Mouse (Mus musculus) intestine, embryonic 14.5 days (tissue): ENCODE results near the gene Tpk1. TPM values are rescaled to one million over a fixed set of nuclear protein-coding genes. Genes with fewer than 3 reads are reported as not detected.
"Not testable (repeated sequence)": the region's sequence is repeated elsewhere in the genome, so short reads cannot be mapped to it uniquely, and the experiment has no call there.

Experiments used
- ATAC-seq: fragments of 200-750 bp; cut with Nextera tagmentation; replicated peaks from 2 replicates; pipeline ENCODE4 v1.8.0; 2017; ENCODE audit warnings: low read depth, moderate number of reproducible peaks, moderate TSS enrichment, moderate library complexity; ENCODE audit not compliant: low FRiP score, low TSS enrichment
- DNase-seq: peaks from one replicate; pipeline ENCODE4 v3.0.0-alpha.2; 2018; ENCODE audit warnings: low spot score
- H3K27ac ChIP-seq: fragments of 300-500 bp; sonication (generic); 2 replicates; pipeline ENCODE4 v1.5.1; 2014; ENCODE audit warnings: low read depth, mild to moderate bottlenecking, control low read depth
- H3K27me3 ChIP-seq: fragments of 300-500 bp; sonication (generic); replicated peaks from 2 replicates; pipeline ENCODE4 v1.6.1; 2014; ENCODE audit warnings: low read length, control low read depth; ENCODE audit not compliant: control insufficient read depth, insufficient read depth
- H3K36me3 ChIP-seq: fragments of 300-500 bp; sonication (generic); 2 replicates; pipeline ENCODE4 v1.6.1; 2014; ENCODE audit warnings: low read length, control low read depth; ENCODE audit not compliant: control insufficient read depth, insufficient read depth
- H3K4me1 ChIP-seq: fragments of 300-500 bp; sonication (generic); replicated peaks from 2 replicates; pipeline ENCODE4 v1.6.1; 2014; ENCODE audit warnings: low read length, control low read depth, mixed read lengths; ENCODE audit not compliant: control insufficient read depth, insufficient read depth
- H3K4me2 ChIP-seq: fragments of 300-500 bp; sonication (generic); 2 replicates; pipeline ENCODE4 v1.6.1; 2014; ENCODE audit warnings: low read length
- H3K4me3 ChIP-seq: fragments of 300-500 bp; sonication (generic); 2 replicates; pipeline ENCODE4 v1.5.1; 2014; ENCODE audit warnings: low read depth, low read length, control low read depth, mixed read lengths
- H3K9ac ChIP-seq: fragments of 300-500 bp; sonication (generic); 2 replicates; pipeline ENCODE4 v1.6.1; 2014; ENCODE audit warnings: mild to moderate bottlenecking, low read length
- H3K9me3 ChIP-seq: fragments of 300-500 bp; sonication (generic); 2 replicates; pipeline ENCODE4 v1.6.1; 2016; ENCODE audit warnings: low read length, control low read depth; ENCODE audit not compliant: control insufficient read depth
- WGBS: fragments of 180-500 bp; shearing (Covaris S2); extraction: QIAGEN DNeasy Blood & Tissue Kit; methylation state at CpG from one replicate; pipeline ENCODE4 v1.1.7; 2014; 5-methylcytosine and 5-hydroxymethylcytosine counted together
- polyA plus RNA-seq: library from polyadenylated mRNA; unstranded; fragments of >200 nt; fragmentation: Nextera tagmentation; extraction: Ambion mirVana; gene quantifications from 2 replicates; pipeline ENCODE4 v1.2.1, GENCODE M21; 2014

The Tpk1 gene
- polyA plus RNA-seq, 1 experiment from 2014 or later, result 11.8 TPM

DNA sequence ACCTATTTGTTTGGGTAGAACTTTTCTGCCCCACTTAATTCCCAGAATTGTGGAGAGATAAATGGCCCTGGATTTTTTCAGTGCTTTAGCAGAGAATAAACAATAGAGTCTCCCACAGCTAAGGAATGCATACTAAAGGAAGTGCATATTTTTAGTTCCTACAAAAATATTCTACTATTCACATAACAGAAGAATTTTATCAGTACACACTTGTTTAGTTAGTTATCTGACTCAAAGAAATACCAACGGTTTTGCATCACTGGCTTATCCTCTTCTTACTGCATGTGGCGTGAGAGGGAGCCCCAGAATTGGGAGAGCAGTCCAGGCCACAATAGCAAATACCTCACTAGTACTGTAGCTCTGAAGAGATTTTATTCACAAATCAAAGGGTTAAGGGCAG lies 141.1 kb downstream of the Tpk1 start:
- Histone ChIP-seq H3K9me3 (no peaks in the 10 kb centered on the region), H3K4me1 (no peaks in the 10 kb centered on the region), H3K27ac (no peak overlapping the region), H3K9ac (no peak overlapping the region), H3K36me3 (no peaks in the 10 kb centered on the region), H3K27me3 (no peaks in the 10 kb centered on the region), H3K4me3 (no peak overlapping the region), H3K4me2 (no peak overlapping the region)
- WGBS, result 39% methylated on average over 2 of the region's 2 CpGs
- DNase-seq (no peak), ATAC-seq (no peak)

DNA sequence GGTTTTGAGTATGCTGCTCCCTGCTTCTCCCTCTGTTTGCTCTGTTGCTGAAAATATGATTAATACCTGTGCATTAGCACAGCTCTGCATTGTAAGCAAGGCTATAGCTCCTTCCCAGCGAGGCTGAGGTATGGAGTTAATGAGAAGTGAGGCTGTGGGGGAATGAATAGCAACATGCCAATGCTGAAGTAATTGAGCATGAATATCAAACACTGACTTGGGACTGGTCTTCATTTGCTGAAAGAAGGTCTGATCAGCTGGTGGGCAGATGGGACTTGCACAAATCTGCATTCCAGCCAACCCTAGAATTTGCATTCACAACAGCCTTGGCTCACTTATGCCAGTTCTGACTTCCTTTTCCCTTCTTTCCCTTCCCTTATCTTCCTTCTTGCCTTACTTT lies 144.0 kb downstream of the Tpk1 start:
- no peaks in the 10 kb centered on the region for H3K27me3 ChIP-seq
- no peak for DNase-seq
- H3K9me3 ChIP-seq, result no peaks in the 10 kb centered on the region
- no peaks in the 10 kb centered on the region for H3K4me1 ChIP-seq
- H3K27ac ChIP-seq, result no peak overlapping the region
- no peak for ATAC-seq
- 54% methylated on average over 1 of the region's 1 CpGs for WGBS
- no peak overlapping the region for H3K4me3 ChIP-seq
- H3K36me3 ChIP-seq, result no peaks in the 10 kb centered on the region
- H3K4me2 ChIP-seq, result no peak overlapping the region
- H3K9ac ChIP-seq, result no peak overlapping the region

DNA sequence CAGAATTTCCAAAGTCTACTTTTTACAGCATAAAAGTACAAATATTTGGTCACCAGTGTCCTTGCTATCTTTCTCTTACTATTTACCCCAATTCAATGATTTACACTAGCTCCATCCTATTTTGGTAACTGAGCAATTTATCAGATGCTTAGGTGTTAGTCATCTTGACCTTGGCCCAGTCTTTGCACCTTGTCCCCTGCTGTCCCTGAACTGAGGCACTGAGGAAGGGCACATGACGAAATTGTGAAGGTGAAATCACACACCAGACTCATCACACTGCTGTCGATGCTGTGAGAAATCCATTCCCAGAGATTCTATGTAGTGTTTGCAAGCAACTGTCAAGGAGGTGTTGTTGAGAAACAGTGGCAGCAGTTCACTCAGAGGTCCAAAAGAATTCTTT lies 145.9 kb downstream of the Tpk1 start:
- H3K4me1 ChIP-seq, result no peaks in the 10 kb centered on the region
- 57% methylated on average over 2 of the region's 2 CpGs for WGBS
- no peak for ATAC-seq

DNA sequence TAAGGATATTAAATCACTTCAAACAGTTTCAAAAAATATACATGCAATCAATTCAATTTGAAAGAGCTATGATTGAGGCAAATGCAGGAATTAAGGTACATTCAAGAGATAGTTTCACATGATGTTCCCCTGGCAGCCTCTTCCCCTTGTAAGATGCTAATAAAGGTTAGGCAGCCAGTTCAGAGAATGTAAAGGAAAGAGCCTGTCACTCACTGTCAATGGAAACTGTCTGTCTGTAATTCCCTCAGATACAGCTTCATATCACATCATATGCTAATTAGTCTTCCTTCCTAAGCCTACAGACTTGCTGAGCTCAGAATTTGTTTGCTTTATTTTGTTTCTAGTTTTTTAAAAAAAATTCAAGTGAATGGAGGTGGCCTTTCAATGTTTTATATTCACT lies 147.7 kb downstream of the Tpk1 start:
- Histone ChIP-seq H3K4me3 (no peak overlapping the region), H3K4me1 (no peaks in the 10 kb centered on the region), H3K9ac (no peak overlapping the region), H3K27me3 (no peaks in the 10 kb centered on the region), H3K27ac (no peak overlapping the region), H3K9me3 (no peaks in the 10 kb centered on the region), H3K4me2 (no peak overlapping the region), H3K36me3 (no peaks in the 10 kb centered on the region)
- ATAC-seq, result no peak
- no peak for DNase-seq

More for the DNA sequence above, 145.9 kb downstream of the Tpk1 start:
- Histone ChIP-seq H3K9me3 (no peaks in the 10 kb centered on the region), H3K36me3 (no peaks in the 10 kb centered on the region), H3K4me3 (no peak overlapping the region), H3K9ac (no peak overlapping the region), H3K27ac (no peak overlapping the region), H3K4me2 (no peak overlapping the region), H3K27me3 (no peaks in the 10 kb centered on the region)
- DNase-seq, result no peak

GRCm38 (mm10) chr6:43517316-43517655 lies 148.8 kb downstream of the Tpk1 start:
- Histone ChIP-seq H3K9ac (no peak overlapping the region), H3K4me1 (no peaks in the 10 kb centered on the region), H3K27me3 (no peaks in the 10 kb centered on the region), H3K4me3 (no peak overlapping the region), H3K9me3 (no peaks in the 10 kb centered on the region), H3K4me2 (no peak overlapping the region), H3K27ac (no peak overlapping the region), H3K36me3 (no peaks in the 10 kb centered on the region)
- no peak for ATAC-seq
- DNase-seq, result no peak
- 85% methylated on average over 2 of the region's 2 CpGs for WGBS

DNA sequence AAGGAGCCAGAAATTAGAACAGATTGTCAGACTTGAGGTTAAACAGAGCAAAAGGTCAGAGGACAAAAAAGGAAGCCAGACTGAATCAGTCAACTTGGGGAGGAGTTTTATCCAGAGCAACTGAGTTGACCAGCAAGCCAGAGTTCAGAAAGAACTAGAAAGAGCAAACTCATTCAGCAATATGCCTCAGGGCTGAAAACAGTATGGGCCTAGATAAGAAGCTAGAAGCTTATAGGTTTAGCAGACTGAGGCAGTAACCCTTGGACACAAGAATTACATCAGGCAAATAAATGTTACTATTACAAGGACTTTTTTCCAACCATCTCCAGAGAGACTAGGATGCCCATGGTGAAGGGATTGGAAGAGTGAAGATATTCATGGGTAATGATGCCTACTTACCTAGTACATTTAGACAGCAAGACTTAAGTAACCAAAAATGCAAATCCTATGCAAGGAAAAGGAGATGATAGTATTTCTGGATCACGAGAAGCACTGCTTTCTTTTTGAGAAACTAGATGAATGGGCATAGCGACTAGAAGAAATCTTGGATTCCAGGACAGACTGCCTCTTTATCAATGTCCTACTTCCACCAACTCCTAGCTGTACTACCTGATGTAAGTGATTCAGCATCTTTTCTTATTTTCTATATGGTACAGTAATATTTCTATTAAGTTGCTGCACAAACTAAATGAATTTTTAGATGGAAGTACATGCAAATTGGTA lies 149.3 kb downstream of the Tpk1 start:
- no peak overlapping the region for H3K27ac ChIP-seq
- H3K4me3 ChIP-seq, result no peak overlapping the region
- no peaks in the 10 kb centered on the region for H3K36me3 ChIP-seq
- WGBS, result 92% methylated on average over 2 of the region's 2 CpGs
- no peaks in the 10 kb centered on the region for H3K27me3 ChIP-seq
- DNase-seq, result no peak
- no peak for ATAC-seq
- no peak overlapping the region for H3K4me2 ChIP-seq
- H3K4me1 ChIP-seq, result no peaks in the 10 kb centered on the region
- H3K9me3 ChIP-seq, result no peaks in the 10 kb centered on the region
- H3K9ac ChIP-seq, result no peak overlapping the region

DNA sequence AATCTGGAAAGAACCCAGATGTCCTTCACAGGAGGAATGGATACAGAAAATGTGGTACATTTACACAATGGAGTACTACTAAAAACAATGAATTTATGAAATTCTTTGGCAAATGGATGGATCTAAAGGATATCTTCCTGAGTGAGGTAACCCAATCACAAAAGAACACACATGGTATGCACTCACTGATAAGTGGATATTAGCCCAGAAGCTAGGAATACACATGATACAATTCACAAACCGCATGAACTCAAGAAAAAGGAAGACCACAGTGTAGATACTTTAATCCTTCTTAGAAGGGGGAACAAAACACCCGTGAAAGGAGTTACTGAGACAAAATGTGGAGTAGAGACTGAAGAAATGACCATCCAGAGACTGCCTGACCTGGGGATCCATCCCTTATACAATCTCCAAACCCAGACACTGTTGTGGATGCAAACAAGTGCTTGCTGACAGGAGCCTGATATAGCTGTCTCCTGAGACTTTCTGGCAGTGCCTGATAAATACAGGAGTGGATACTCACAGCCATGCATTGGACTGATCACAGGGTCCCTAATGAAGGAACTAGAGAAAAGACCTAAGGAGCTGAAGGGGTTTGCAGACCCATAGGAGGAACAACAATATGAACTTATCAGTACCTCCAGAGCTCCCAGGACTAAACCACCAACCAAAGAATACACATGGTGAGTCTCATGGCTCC lies 159.2 kb downstream of the Tpk1 start:
- H3K27me3 ChIP-seq, H3K36me3 ChIP-seq, H3K27ac ChIP-seq, H3K9me3 ChIP-seq, H3K4me3 ChIP-seq, DNase-seq, ATAC-seq, H3K4me2 ChIP-seq, H3K4me1 ChIP-seq, H3K9ac ChIP-seq: not testable (repeated sequence)
- 88% methylated on average over 2 of the region's 2 CpGs for whole genome bisulfite sequencing

GRCm38 (mm10) chr6:43504609-43505230 lies 161.4 kb downstream of the Tpk1 start:
- no peaks in the 10 kb centered on the region for H3K27me3 ChIP-seq

DNA sequence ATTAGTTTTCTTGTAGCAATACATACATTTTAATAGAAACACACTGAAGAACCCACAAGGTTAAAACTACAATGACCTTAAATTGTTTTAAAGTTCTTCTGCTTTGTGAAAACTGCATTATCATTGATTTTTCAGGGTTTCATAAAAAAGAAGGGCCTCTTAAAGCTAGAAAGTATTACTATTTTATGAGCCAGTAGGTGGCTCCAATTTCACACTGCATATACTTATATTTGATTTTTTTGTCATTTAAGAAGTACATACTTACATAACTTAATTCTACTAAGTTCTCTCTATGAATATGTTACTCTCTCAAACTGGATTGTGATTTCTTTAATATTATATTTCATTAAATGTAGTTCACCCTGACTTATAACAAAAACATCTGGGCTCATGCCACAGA lies 173.7 kb downstream of the Tpk1 start:
- no peak overlapping the region for H3K4me2 ChIP-seq
- no peak for ATAC-seq
- H3K4me3 ChIP-seq, result no peak overlapping the region
- no peak overlapping the region for H3K9ac ChIP-seq
- H3K36me3 ChIP-seq, result no peaks in the 10 kb centered on the region
- no peaks in the 10 kb centered on the region for H3K4me1 ChIP-seq
- H3K27ac ChIP-seq, result no peak overlapping the region
- no peak for DNase-seq
- no peaks in the 10 kb centered on the region for H3K27me3 ChIP-seq
- no peaks in the 10 kb centered on the region for H3K9me3 ChIP-seq

More at GRCm38 (mm10) chr6:43504609-43505230, 161.4 kb downstream of the Tpk1 start:
- Histone ChIP-seq H3K36me3 (no peaks in the 10 kb centered on the region), H3K9me3 (no peaks in the 10 kb centered on the region), H3K27ac (no peak overlapping the region), H3K4me1 (no peaks in the 10 kb centered on the region), H3K9ac (no peak overlapping the region), H3K4me3 (no peak overlapping the region), H3K4me2 (no peak overlapping the region)
- ATAC-seq (no peak), DNase-seq (no peak)
- WGBS, result 85% methylated on average over 5 of the region's 5 CpGs
